Mouse (Mus musculus) MEL (cell line): ENCODE data around the gene 2200002J24Rik.

Experiments used
- BHLHE40 ChIP-seq: IDR thresholded peaks from 2 replicates; pipeline ENCODE4 v1.6.1; 2012; ENCODE audit warnings: low read depth, mild to moderate bottlenecking, inconsistent platforms, low read length, improper control_type of control experiment, borderline replicate concordance
- CTCF ChIP-seq, 3 experiments: IDR thresholded peaks in 2 of 3; conservative IDR thresholded peaks in 1 of 3; 2 replicates each; pipeline ENCODE4 v1.5.1; 2011 to 2012; ENCODE audit warnings: low read length in 3 of 3, low read depth in 2 of 3, mild to moderate bottlenecking in 2 of 3, improper control_type of control experiment in 1 of 3, inconsistent platforms in 1 of 3, mixed read lengths in 1 of 3, moderate library complexity in 1 of 3; ENCODE audit not compliant: control insufficient read depth in 1 of 3, insufficient read depth in 1 of 3, poor library complexity in 1 of 3, severe bottlenecking in 1 of 3
- EP300 ChIP-seq, 2 experiments: IDR thresholded peaks; 2 replicates each; pipeline ENCODE4 v1.6.1; 2011; ENCODE audit warnings: improper control_type of control experiment in 2 of 2, low read length in 2 of 2, low read depth in 1 of 2, mild to moderate bottlenecking in 1 of 2
- GATA1 ChIP-seq: IDR thresholded peaks from 2 replicates; pipeline ENCODE4 v1.6.1; 2011; ENCODE audit warnings: low read depth, low read length, improper control_type of control experiment
- HCFC1 ChIP-seq: IDR thresholded peaks from 2 replicates; pipeline ENCODE4 v1.6.1; 2012; ENCODE audit warnings: low read depth, mild to moderate bottlenecking, inconsistent platforms, low read length, improper control_type of control experiment, moderate library complexity
- MAFK ChIP-seq: IDR thresholded peaks from 2 replicates; pipeline ENCODE4 v1.6.1; 2011; ENCODE audit warnings: low read depth, mild to moderate bottlenecking, low read length, improper control_type of control experiment, borderline replicate concordance
- POLR2A ChIP-seq, 2 experiments: IDR thresholded peaks; 2 replicates each; pipeline ENCODE4 v1.6.1; 2011 to 2012; ENCODE audit warnings: low read length in 2 of 2, mild to moderate bottlenecking in 2 of 2, control low read depth in 1 of 2, improper control_type of control experiment in 1 of 2, low read depth in 1 of 2, moderate library complexity in 1 of 2; ENCODE audit not compliant: control insufficient read depth in 1 of 2, insufficient read depth in 1 of 2, poor library complexity in 1 of 2
- SMC3 ChIP-seq: IDR thresholded peaks from 2 replicates; pipeline ENCODE4 v1.6.1; 2011; ENCODE audit warnings: low read depth, low read length, improper control_type of control experiment
- ZNF384 ChIP-seq: IDR thresholded peaks from 2 replicates; pipeline ENCODE4 v1.6.1; 2012; ENCODE audit warnings: low read depth, mild to moderate bottlenecking, inconsistent platforms, low read length, improper control_type of control experiment

- no peak for TF ChIP-seq EP300 (IDR thresholded peaks at IDR 0.05; ENCODE audit: low read depth in 1 of 2, low read length in 2 of 2)
- TF ChIP-seq MAFK: no peak
- TF ChIP-seq GATA1: no peak
- no peak for TF ChIP-seq HCFC1
- TF ChIP-seq POLR2A (IDR thresholded peaks at IDR 0.05; ENCODE audit: control insufficient read depth in 1 of 2, insufficient read depth in 1 of 2, low read depth in 1 of 2, low read length in 2 of 2, poor library complexity in 1 of 2): peak in 1 of 2 experiments; percentile 60; a peak in 2 of 4 replicates
- no peak for TF ChIP-seq SMC3
- no peak for TF ChIP-seq BHLHE40
- no peak for TF ChIP-seq CTCF (IDR thresholded peaks at IDR 0.05 in 2 of 3, conservative IDR thresholded peaks at IDR 0.05 in 1 of 3; ENCODE audit: control insufficient read depth in 1 of 3, insufficient read depth in 1 of 3, low read depth in 2 of 3, low read length in 3 of 3, poor library complexity in 1 of 3, severe bottlenecking in 1 of 3)
- TF ChIP-seq ZNF384: 0 out of 2 replicates have a peak, but pooled peaks have one; percentile 14
Observed at GRCm38 (mm10) chr7:30698589-30698988, at the start of gene 2200002J24Rik.
